Mouse (Mus musculus): ENCODE results near the gene Cep250.

- TF ChIP-seq POLR2A (IDR thresholded peaks at IDR 0.05; ENCODE audit: borderline replicate concordance, control insufficient read depth, low read depth, low read length) (no peak), CTCF (IDR thresholded peaks at IDR 0.05; ENCODE audit: control insufficient read depth, insufficient read depth, low read length) (peak; percentile 6; the same call in 1 of the 2 replicates)
These were observed 18.0 kb downstream of the Cep250 start for GRCm38 (mm10) chr2:155974087-155974731.
